In the genomic region with DNA sequence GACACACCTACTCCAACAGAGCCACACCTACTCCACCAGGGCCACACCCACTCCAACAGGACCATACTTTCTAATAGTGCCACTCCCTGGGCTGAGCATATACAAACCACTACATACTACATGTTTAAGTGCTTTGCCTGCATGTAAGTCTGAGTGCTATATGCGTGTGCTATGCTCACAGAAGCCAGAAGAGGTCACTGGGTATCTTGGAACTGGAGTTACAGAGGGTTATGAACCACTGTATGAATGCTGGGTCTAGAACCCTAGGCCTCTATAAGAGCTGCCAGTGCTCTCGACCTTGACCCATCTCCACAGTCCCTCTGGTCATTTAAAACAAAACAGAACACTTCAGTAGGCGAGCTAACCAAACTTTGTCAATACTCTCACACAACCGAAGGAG, we compare ENCODE assay signal across 16 mouse cellular contexts. TPM values are rescaled to one million over a fixed set of nuclear protein-coding genes. Genes with fewer than 3 reads are reported as not detected.
DNase-seq lines count a peak whose midpoint lies in the region; ATAC-seq and TF ChIP-seq lines count a peak whose summit lies in the region.
"Had no signal": no experiment of that assay in that cellular context is flagged by ENCODE, and none has a peak within 500 bp of the region (broad histone marks: within the 10 kb centered on the region; RNA-seq: fewer than 3 reads in every experiment).

No protein-coding gene starts in this region.

- ATAC-seq in liver, embryonic 14.5 days (ENCODE audit: insufficient read depth) = no peak
- ATAC-seq in liver, embryonic 12.5 days = no peak
- no peak for ATAC-seq in activated CD4-positive, CD25-positive, alpha-beta regulatory T cell, adult 4 months
- ATAC-seq: forebrain, embryonic 14.5 days had no signal

- H3K27me3 ChIP-seq in heart, adult 2 months (ENCODE audit: control insufficient read depth, insufficient read depth, low read length) = no peaks in the 10 kb centered on the region
- no peaks in the 10 kb centered on the region for H3K27me3 ChIP-seq in liver, embryonic 14.5 days (ENCODE audit: control insufficient read depth, insufficient read depth, low read length)
- no peaks in the 10 kb centered on the region; the same call in 1 of the 2 replicates for H3K27me3 ChIP-seq in liver, embryonic 12.5 days (replicated peaks)
- H3K27me3 ChIP-seq: hindbrain, embryonic 12.5 days; stomach, embryonic 15.5 days had no signal

- no peak overlapping the region for H3K4me2 ChIP-seq in liver, embryonic 14.5 days (ENCODE audit: low read depth)
- no peak overlapping the region for H3K4me2 ChIP-seq in liver, embryonic 12.5 days
- H3K4me2 ChIP-seq: hindbrain, embryonic 12.5 days; stomach, embryonic 15.5 days had no signal

- no peak for DNase-seq in heart, adult 2 months
- DNase-seq in heart, adult 11 months = no peak
- no peak for DNase-seq in liver, embryonic 14.5 days (ENCODE audit: low read depth in 3 of 3, low spot score in 3 of 3)
- peak; percentile 23 for DNase-seq in A20 (ENCODE audit: low read depth, low spot score)
- no peak for DNase-seq in brain, embryonic 14.5 days (ENCODE audit: low read depth)
- DNase-seq in embryo, embryonic 9.5 days (ENCODE audit: extremely low spot score) = no peak
- DNase-seq: cerebellum, adult 18-20 months; kidney, adult 11 months; thymus, postnatal 36 days had no signal

- H3K27ac ChIP-seq in heart, adult 2 months = no peak overlapping the region
- no peak overlapping the region for H3K27ac ChIP-seq in liver, embryonic 14.5 days
- H3K27ac ChIP-seq in liver, embryonic 12.5 days = no peak overlapping the region
- H3K27ac ChIP-seq: hindbrain, embryonic 12.5 days; stomach, embryonic 15.5 days had no signal

- H3K4me3 ChIP-seq in heart, adult 2 months = no peak overlapping the region
- H3K4me3 ChIP-seq in liver, embryonic 14.5 days (ENCODE audit: insufficient read depth in 1 of 2, low read depth in 2 of 2, low read length in 2 of 2) = no peak overlapping the region
- H3K4me3 ChIP-seq in liver, embryonic 12.5 days = no peak overlapping the region
- H3K4me3 ChIP-seq: erythroblast, embryonic 14.5 days; hindbrain, embryonic 12.5 days; stomach, embryonic 15.5 days had no signal

- intact Hi-C loops in heart, adult 2 months (cut with DNase I) = no loop called here

- TF ChIP-seq CTCF in heart, adult 2 months (IDR thresholded peaks at IDR 0.05) = peak; percentile 46
- peak; percentile 35; the same call in 1 of the 2 replicates for TF ChIP-seq CTCF in liver, embryonic 14.5 days (IDR thresholded peaks at IDR 0.05; ENCODE audit: low read depth)
- TF ChIP-seq CTCF in brain, embryonic 14.5 days (IDR thresholded peaks at IDR 0.05; ENCODE audit: borderline replicate concordance, extremely low read depth, insufficient read depth, insufficient read length) = peak; percentile 10; the same call in 1 of the 2 replicates

- no peak overlapping the region for H3K9ac ChIP-seq in heart, adult 2 months (ENCODE audit: low read depth, low read length)
- no peak overlapping the region for H3K9ac ChIP-seq in liver, embryonic 14.5 days (replicated peaks)
- no peak overlapping the region for H3K9ac ChIP-seq in liver, embryonic 12.5 days
- H3K9ac ChIP-seq: hindbrain, embryonic 12.5 days; stomach, embryonic 15.5 days had no signal

- TF ChIP-seq POLR2A in heart, adult 2 months (IDR thresholded peaks at IDR 0.05; ENCODE audit: insufficient read depth, low read depth, low read length) = no peak
- TF ChIP-seq POLR2A in brain, embryonic 14.5 days (IDR thresholded peaks at IDR 0.05; ENCODE audit: borderline replicate concordance, extremely low read depth, insufficient read depth, insufficient read length, poor library complexity, severe bottlenecking) = no peak

- 79% methylated on average over 4 of the region's 4 CpGs for WGBS in heart, adult 2 months
- WGBS in liver, embryonic 14.5 days (ENCODE audit: insufficient replicate concordance) = 42% methylated on average over 4 of the region's 4 CpGs
- WGBS in liver, embryonic 12.5 days (ENCODE audit: insufficient replicate concordance) = 58% methylated on average over 4 of the region's 4 CpGs

- TF ChIP-seq EP300 in heart, adult 2 months (IDR thresholded peaks at IDR 0.05; ENCODE audit: insufficient read depth, low read depth, low read length) = no peak
- no peak for TF ChIP-seq EP300 in liver, embryonic 14.5 days (IDR thresholded peaks at IDR 0.05; ENCODE audit: low read depth)

- no peaks in the 10 kb centered on the region for H3K4me1 ChIP-seq in heart, adult 2 months (ENCODE audit: control insufficient read depth, insufficient read depth, low read length)
- no peaks in the 10 kb centered on the region for H3K4me1 ChIP-seq in liver, embryonic 14.5 days (replicated peaks; ENCODE audit: control insufficient read depth in 2 of 2, insufficient read depth in 2 of 2, low read length in 1 of 2)
- no peaks in the 10 kb centered on the region for H3K4me1 ChIP-seq in liver, embryonic 12.5 days
- H3K4me1 ChIP-seq: stomach, embryonic 15.5 days had no signal

- no peaks in the 10 kb centered on the region for H3K9me3 ChIP-seq in liver, embryonic 14.5 days (ENCODE audit: control insufficient read depth, low read length)
- no peaks in the 10 kb centered on the region for H3K9me3 ChIP-seq in liver, embryonic 12.5 days (replicated peaks)
- H3K9me3 ChIP-seq: hindbrain, embryonic 12.5 days; stomach, embryonic 15.5 days had no signal

- no peaks in the 10 kb centered on the region for H3K79me2 ChIP-seq in heart, adult 2 months (replicated peaks; ENCODE audit: control insufficient read depth, insufficient read depth, low read length)

- no peaks in the 10 kb centered on the region for H3K36me3 ChIP-seq in heart, adult 2 months (ENCODE audit: control insufficient read depth, insufficient read depth, low read length)
- no peaks in the 10 kb centered on the region for H3K36me3 ChIP-seq in liver, embryonic 14.5 days (replicated peaks; ENCODE audit: control insufficient read depth, insufficient read depth, low read depth)
- H3K36me3 ChIP-seq in liver, embryonic 12.5 days = no peaks in the 10 kb centered on the region
- H3K36me3 ChIP-seq: hindbrain, embryonic 12.5 days; stomach, embryonic 15.5 days had no signal

RNA-seq across cellular contexts. Expression of gene Crispld2, which starts 11.0 kb away (rescaled TPM):
- 10 to 100 TPM; 24.3 to 29.9 TPM for total RNA-seq in heart, adult 2 months (2021)
- 30.3 and 47.5 TPM in 2 replicates for polyA plus RNA-seq in heart, adult 2 months (2012; rRNA removed)
- polyA plus RNA-seq in liver, embryonic 14.5 days (2012; rRNA removed) = 0.25 and 0.47 TPM in 2 replicates
- polyA plus RNA-seq in liver, embryonic 14.5 days (2014; fragmentation: Nextera tagmentation; extraction: Ambion mirVana) = 0.27 and 0.30 TPM in 2 replicates
- polyA plus RNA-seq in liver, embryonic 12.5 days (2016; fragmentation: Nextera tagmentation; extraction: Ambion mirVana) = 1.7 and 2.1 TPM in 2 replicates
- 1.3 and 2.2 TPM in 2 replicates for polyA plus RNA-seq in brain, embryonic 14.5 days (2012; rRNA removed)
- polyA plus RNA-seq in activated CD4-positive, CD25-positive, alpha-beta regulatory T cell, adult 4 months (2017; shearing (Covaris generic)) = not detected
- total RNA-seq: megakaryocyte-erythroid progenitor cell, adult 5-6 weeks had no signal
- polyA plus RNA-seq: erythroblast, embryonic 14.5 days had no signal
